Mouse (Mus musculus): ENCODE results near the gene Jmjd1c.

Gene Jmjd1c

GRCm38 (mm10) chr10:67225528-67225927 is 129.6 kb downstream of the Jmjd1c start:
- DNase-seq (ENCODE audit: low read depth, low spot score): no peak

- DNase-seq (ENCODE audit: low read depth, low spot score): no peak
These were observed 130.2 kb downstream of the Jmjd1c start for GRCm38 (mm10) chr10:67226109-67226508.

- DNase-seq (ENCODE audit: low read depth, low spot score): no peak
These were observed 130.6 kb downstream of the Jmjd1c start for GRCm38 (mm10) chr10:67226543-67226942.

GRCm38 (mm10) chr10:67230439-67230838 is 134.5 kb downstream of the Jmjd1c start:
- no peak for DNase-seq (ENCODE audit: low read depth, low spot score)

- peak; percentile 85 for DNase-seq (ENCODE audit: low read depth, low spot score)
These were observed 151.2 kb downstream of the Jmjd1c start for GRCm38 (mm10) chr10:67247145-67247544.

- DNase-seq (ENCODE audit: low read depth, low spot score): no peak
These were observed 153.6 kb downstream of the Jmjd1c start for GRCm38 (mm10) chr10:67249486-67249885.

- DNase-seq (ENCODE audit: low read depth, low spot score): no peak
These were observed 154.9 kb downstream of the Jmjd1c start for GRCm38 (mm10) chr10:67250846-67251245.

- DNase-seq (ENCODE audit: low read depth, low spot score): no peak
These were observed 156.4 kb downstream of the Jmjd1c start for GRCm38 (mm10) chr10:67252353-67252752.

GRCm38 (mm10) chr10:67253115-67253514 is 157.2 kb downstream of the Jmjd1c start:
- no peak for DNase-seq (ENCODE audit: low read depth, low spot score)

- DNase-seq (ENCODE audit: low read depth, low spot score): peak; percentile 68
These were observed 168.9 kb downstream of the Jmjd1c start for GRCm38 (mm10) chr10:67264852-67265251.

- DNase-seq (ENCODE audit: low read depth, low spot score): peak; percentile 22
These were observed 180.0 kb downstream of the Jmjd1c start for GRCm38 (mm10) chr10:67275916-67276315.

- no peak for DNase-seq (ENCODE audit: low read depth, low spot score)
These were observed 185.9 kb downstream of the Jmjd1c start for GRCm38 (mm10) chr10:67281852-67282251.

GRCm38 (mm10) chr10:67282531-67282930 is 186.6 kb downstream of the Jmjd1c start:
- DNase-seq (ENCODE audit: low read depth, low spot score): no peak

GRCm38 (mm10) chr10:67283516-67283915 is 187.6 kb downstream of the Jmjd1c start:
- no peak for DNase-seq (ENCODE audit: low read depth, low spot score)

- no peak for DNase-seq (ENCODE audit: low read depth, low spot score)
These were observed 188.4 kb downstream of the Jmjd1c start for GRCm38 (mm10) chr10:67284311-67284710.

GRCm38 (mm10) chr10:67284761-67285175 is 188.8 kb downstream of the Jmjd1c start:
- DNase-seq (ENCODE audit: low read depth, low spot score): no peak

- DNase-seq (ENCODE audit: low read depth, low spot score): peak; percentile 97
These were observed 189.4 kb downstream of the Jmjd1c start, which contains the start of gene Nrbf2 for GRCm38 (mm10) chr10:67285176-67285814. Nrbf2 (minus strand) TSS chr10:67285305.

- DNase-seq (ENCODE audit: low read depth, low spot score): peak; percentile 55
These were observed 192.0 kb downstream of the Jmjd1c start for GRCm38 (mm10) chr10:67287877-67288276.

- DNase-seq (ENCODE audit: low read depth, low spot score): no peak
These were observed 194.7 kb downstream of the Jmjd1c start for GRCm38 (mm10) chr10:67290622-67291021.

GRCm38 (mm10) chr10:67291087-67291486 is 195.2 kb downstream of the Jmjd1c start:
- no peak for DNase-seq (ENCODE audit: low read depth, low spot score)

- DNase-seq (ENCODE audit: low read depth, low spot score): no peak
These were observed 199.4 kb downstream of the Jmjd1c start for GRCm38 (mm10) chr10:67295331-67295730.

- no peak for DNase-seq (ENCODE audit: low read depth, low spot score)
These were observed 200.1 kb downstream of the Jmjd1c start for GRCm38 (mm10) chr10:67295938-67296466.

- DNase-seq (ENCODE audit: low read depth, low spot score): no peak
These were observed 200.7 kb downstream of the Jmjd1c start for GRCm38 (mm10) chr10:67296482-67297152.
